Mouse (Mus musculus): Measurements from ENCODE around the gene Bpifb1. TPM values are rescaled to one million over a fixed set of nuclear protein-coding genes. Genes with fewer than 3 reads are reported as not detected.
"Not testable (repeated sequence)": the region's sequence is repeated elsewhere in the genome, so short reads cannot be mapped to it uniquely, and the experiment has no call there.

The Bpifb1 gene
- polyA plus RNA-seq (2015; fragmentation: Nextera tagmentation; extraction: Ambion mirVana): 0.20 and 0.35 TPM in 2 replicates

DNA sequence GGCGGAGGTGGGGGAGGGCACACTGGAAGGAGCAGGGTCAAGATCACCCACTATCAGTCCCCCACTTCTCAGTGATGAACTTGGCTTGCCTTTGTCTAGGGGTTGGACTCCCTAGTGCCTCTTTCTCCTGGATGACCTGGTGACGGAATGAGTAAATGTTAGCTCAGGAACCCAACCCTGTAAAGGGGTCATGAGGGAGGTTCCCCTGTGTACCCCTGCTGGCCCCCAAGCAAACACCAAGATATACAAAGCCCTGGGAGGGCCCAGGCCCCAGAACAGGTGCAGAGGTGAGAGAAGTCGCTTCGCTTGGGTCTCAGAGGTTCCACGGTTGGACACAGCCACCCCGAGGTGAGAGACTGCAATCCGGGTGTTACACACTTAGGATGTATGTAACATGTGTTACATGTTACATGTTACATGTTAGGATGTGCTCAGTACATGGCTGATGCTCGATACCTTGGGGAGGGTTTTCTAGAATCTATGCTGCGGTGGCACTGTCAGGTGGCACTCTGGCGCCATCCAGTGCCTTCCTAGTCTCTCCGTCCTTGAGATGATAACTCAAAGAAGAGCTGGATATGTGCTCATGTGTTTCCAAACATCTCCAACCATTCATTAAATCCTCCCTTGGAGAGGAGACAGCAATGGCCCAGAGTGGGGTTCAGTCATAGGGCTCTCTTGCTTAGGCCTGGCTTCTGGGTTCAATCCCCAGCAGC lies at the start of gene Bpifb1:
Gene Bpifb1 (plus strand): TSS at position 273 of the 713 bp plus-strand sequence.
- Histone ChIP-seq H3K4me3 (no peak within 1 kb of the TSS), H3K36me3 (no peaks in the 10 kb centered on the region), H3K27me3 (no peaks in the 10 kb centered on the region), H3K4me1 (no peaks in the 10 kb centered on the region), H3K9ac (no peak within 1 kb of the TSS), H3K27ac (no peak within 1 kb of the TSS), H3K4me2 (no peak within 1 kb of the TSS), H3K9me3 (no peaks in the 10 kb centered on the region)
- WGBS: 81% methylated on average over 11 of the region's 11 CpGs
- no peak for ATAC-seq (ENCODE audit: insufficient number of reproducible peaks, low FRiP score, low TSS enrichment, low read depth)

DNA sequence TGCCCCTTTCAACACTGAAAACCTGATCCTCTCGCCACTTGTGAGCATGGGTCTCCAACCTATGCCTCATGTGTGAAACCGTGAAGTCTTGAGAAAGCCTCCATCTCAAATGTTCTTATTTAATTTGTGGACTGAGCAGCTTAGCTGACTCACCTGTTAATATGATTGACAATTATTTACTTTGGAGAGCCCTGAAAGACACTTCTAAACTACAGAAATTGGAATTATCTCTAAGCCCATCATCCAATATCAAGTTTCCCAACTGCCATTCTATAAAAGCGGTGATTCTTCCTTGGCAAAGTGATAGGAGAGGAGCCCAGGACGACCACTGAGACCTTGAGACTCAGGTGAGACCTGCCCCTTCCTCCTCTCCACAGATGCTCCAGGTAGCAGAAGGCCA lies 48.0 kb upstream of the Bpifb1 start, which contains the start of gene Bpifa1:
Gene Bpifa1 (plus strand): TSS at position 301 of the 400 bp plus-strand sequence.
- no peaks in the 10 kb centered on the region for H3K36me3 ChIP-seq
- no peaks in the 10 kb centered on the region for H3K9me3 ChIP-seq
- no peaks in the 10 kb centered on the region for H3K27me3 ChIP-seq
- H3K4me1 ChIP-seq: no peaks in the 10 kb centered on the region
- no peak for ATAC-seq (ENCODE audit: insufficient number of reproducible peaks, low FRiP score, low TSS enrichment, low read depth)
- H3K4me2 ChIP-seq: no peak within 1 kb of the TSS
- WGBS: 82% methylated on average over 4 of the region's 4 CpGs
- no peak within 1 kb of the TSS for H3K27ac ChIP-seq
- no peak within 1 kb of the TSS for H3K9ac ChIP-seq
- H3K4me3 ChIP-seq: no peak within 1 kb of the TSS

GRCm38 (mm10) chr2:154143735-154144134 lies 46.9 kb upstream of the Bpifb1 start:
- Histone ChIP-seq H3K4me1 (no peaks in the 10 kb centered on the region), H3K36me3 (no peaks in the 10 kb centered on the region), H3K27ac (no peak overlapping the region), H3K4me3 (no peak overlapping the region), H3K9ac (no peak overlapping the region), H3K27me3 (no peaks in the 10 kb centered on the region), H3K9me3 (no peaks in the 10 kb centered on the region), H3K4me2 (no peak overlapping the region)
- no peak for ATAC-seq (ENCODE audit: insufficient number of reproducible peaks, low FRiP score, low TSS enrichment, low read depth)
- WGBS: 49% methylated on average over 3 of the region's 3 CpGs

GRCm38 (mm10) chr2:154147496-154147895 lies 43.1 kb upstream of the Bpifb1 start:
- Histone ChIP-seq H3K4me2 (no peak overlapping the region), H3K9me3 (no peaks in the 10 kb centered on the region), H3K27ac (no peak overlapping the region), H3K36me3 (no peaks in the 10 kb centered on the region), H3K4me3 (no peak overlapping the region), H3K4me1 (no peaks in the 10 kb centered on the region), H3K27me3 (no peaks in the 10 kb centered on the region), H3K9ac (no peak overlapping the region)
- 76% methylated on average over 4 of the region's 4 CpGs for WGBS
- no peak for ATAC-seq (ENCODE audit: insufficient number of reproducible peaks, low FRiP score, low TSS enrichment, low read depth)

DNA sequence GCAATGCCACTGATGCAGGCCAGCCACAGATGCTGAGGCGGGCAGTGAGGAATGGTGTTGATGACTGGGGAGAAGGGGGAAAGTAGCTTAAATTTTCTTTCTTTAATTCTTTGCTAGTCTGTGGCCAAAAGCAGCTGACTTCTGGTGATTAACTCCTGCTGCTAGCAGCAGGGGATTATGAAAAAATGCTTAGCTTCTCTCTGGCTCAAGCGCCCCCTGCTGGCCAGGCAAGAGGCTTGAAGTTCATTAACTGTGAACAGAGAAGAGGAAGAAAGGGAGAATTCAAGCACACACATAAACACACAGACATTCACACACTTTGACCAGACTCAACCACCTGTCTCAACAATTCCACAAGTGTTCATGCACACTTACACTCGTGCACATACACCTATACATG lies 32.2 kb upstream of the Bpifb1 start:
- H3K9ac ChIP-seq: no peak overlapping the region
- no peaks in the 10 kb centered on the region for H3K9me3 ChIP-seq
- ATAC-seq (ENCODE audit: insufficient number of reproducible peaks, low FRiP score, low TSS enrichment, low read depth): no peak
- no peak overlapping the region for H3K4me2 ChIP-seq
- H3K27me3 ChIP-seq: no peaks in the 10 kb centered on the region
- H3K27ac ChIP-seq: no peak overlapping the region
- H3K36me3 ChIP-seq: no peaks in the 10 kb centered on the region
- H3K4me3 ChIP-seq: no peak overlapping the region
- 31% methylated on average over 3 of the region's 3 CpGs for WGBS
- no peaks in the 10 kb centered on the region for H3K4me1 ChIP-seq

DNA sequence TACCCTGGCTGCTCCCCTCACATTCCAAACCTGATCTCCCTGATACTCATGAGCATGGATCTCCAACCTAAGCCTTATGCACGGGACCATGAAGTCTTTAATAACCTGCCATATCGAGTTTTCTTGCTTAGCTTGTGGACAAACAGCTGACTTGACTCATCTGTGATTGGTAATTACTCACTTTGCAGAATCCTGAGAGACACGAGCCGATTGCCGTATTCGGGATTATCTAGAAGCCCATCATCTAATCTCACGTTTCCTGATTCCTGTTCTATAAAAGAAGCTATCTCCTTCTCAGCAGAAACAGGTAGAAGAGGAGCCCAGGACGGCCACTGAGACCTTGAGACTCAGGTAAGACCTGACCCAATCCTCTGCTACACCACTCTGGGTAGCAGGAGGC lies 28.3 kb upstream of the Bpifb1 start, which contains the start of gene Bpifa5:
Gene Bpifa5 (plus strand): TSS at position 301 of the 400 bp plus-strand sequence.
- Histone ChIP-seq H3K4me2 (no peak within 1 kb of the TSS), H3K4me1 (no peaks in the 10 kb centered on the region), H3K4me3 (no peak within 1 kb of the TSS), H3K27ac (no peak within 1 kb of the TSS), H3K9me3 (no peaks in the 10 kb centered on the region), H3K36me3 (no peaks in the 10 kb centered on the region), H3K27me3 (no peaks in the 10 kb centered on the region), H3K9ac (no peak within 1 kb of the TSS)
- 77% methylated on average over 8 of the region's 8 CpGs for WGBS
- ATAC-seq (ENCODE audit: insufficient number of reproducible peaks, low FRiP score, low TSS enrichment, low read depth): no peak

GRCm38 (mm10) chr2:154163306-154163705 lies 27.3 kb upstream of the Bpifb1 start:
- ATAC-seq (ENCODE audit: insufficient number of reproducible peaks, low FRiP score, low TSS enrichment, low read depth): no peak

DNA sequence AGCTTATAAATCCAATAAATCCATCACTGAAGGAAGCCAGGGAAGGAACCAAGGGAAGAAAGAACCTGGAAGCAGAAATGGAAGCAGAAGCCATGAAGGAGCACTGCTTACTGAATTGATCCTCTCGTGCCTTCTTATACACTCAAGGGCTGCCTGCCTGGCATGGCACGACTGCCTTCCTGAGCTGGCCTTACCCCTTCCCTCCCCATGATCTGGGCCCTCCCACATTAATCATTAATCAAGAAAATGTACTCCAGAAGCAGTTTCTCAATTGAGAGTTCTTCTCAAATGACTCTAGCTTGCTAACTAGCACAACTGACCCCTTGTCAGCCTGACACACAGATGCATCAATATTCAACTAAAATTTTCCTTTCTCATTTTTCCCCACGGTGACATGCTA lies 21.4 kb upstream of the Bpifb1 start:
- WGBS: 72% methylated on average over 3 of the region's 3 CpGs
- H3K9me3 ChIP-seq: no peaks in the 10 kb centered on the region
- H3K4me2 ChIP-seq: no peak overlapping the region
- H3K27me3 ChIP-seq: no peaks in the 10 kb centered on the region
- ATAC-seq (ENCODE audit: insufficient number of reproducible peaks, low FRiP score, low TSS enrichment, low read depth): no peak
- no peak overlapping the region for H3K4me3 ChIP-seq
- no peak overlapping the region for H3K9ac ChIP-seq
- H3K36me3 ChIP-seq: no peaks in the 10 kb centered on the region
- H3K27ac ChIP-seq: no peak overlapping the region
- no peaks in the 10 kb centered on the region for H3K4me1 ChIP-seq

More at GRCm38 (mm10) chr2:154163306-154163705, 27.3 kb upstream of the Bpifb1 start:
- Histone ChIP-seq H3K9me3 (no peaks in the 10 kb centered on the region), H3K4me2 (no peak overlapping the region), H3K4me1 (no peaks in the 10 kb centered on the region), H3K27ac (no peak overlapping the region), H3K4me3 (no peak overlapping the region), H3K36me3 (no peaks in the 10 kb centered on the region), H3K9ac (no peak overlapping the region), H3K27me3 (no peaks in the 10 kb centered on the region)
- 87% methylated on average over 5 of the region's 5 CpGs for WGBS

DNA sequence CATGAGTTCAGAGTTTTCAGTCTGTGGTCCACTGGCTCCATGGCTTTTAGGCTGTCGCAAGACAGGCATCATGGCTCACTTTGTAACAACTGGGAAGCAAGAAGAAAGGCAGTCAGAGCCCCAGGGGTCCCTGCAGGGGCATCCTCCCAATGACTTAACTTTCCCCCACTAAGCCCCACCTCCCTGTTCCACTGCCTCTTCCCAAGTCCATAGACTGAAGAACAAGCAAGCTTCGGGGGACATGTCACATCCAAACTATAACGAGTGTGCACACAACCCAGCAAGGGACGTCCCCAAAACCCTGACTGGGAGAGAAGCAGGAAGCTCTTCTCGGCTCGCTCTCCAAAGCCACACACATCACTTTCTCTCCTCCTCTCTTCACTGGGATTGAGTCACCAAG lies 19.0 kb upstream of the Bpifb1 start:
- ATAC-seq (ENCODE audit: insufficient number of reproducible peaks, low FRiP score, low TSS enrichment, low read depth): no peak
- Histone ChIP-seq H3K36me3 (no peaks in the 10 kb centered on the region), H3K4me1 (no peaks in the 10 kb centered on the region), H3K27ac (no peak overlapping the region), H3K4me3 (no peak overlapping the region), H3K4me2 (no peak overlapping the region), H3K27me3 (no peaks in the 10 kb centered on the region), H3K9ac (no peak overlapping the region), H3K9me3 (no peaks in the 10 kb centered on the region)
- WGBS: 66% methylated on average over 6 of the region's 6 CpGs

- H3K9me3 ChIP-seq: no peaks in the 10 kb centered on the region
- 43% methylated on average over 1 of the region's 1 CpGs for WGBS
- H3K27me3 ChIP-seq: no peaks in the 10 kb centered on the region
- no peaks in the 10 kb centered on the region for H3K36me3 ChIP-seq
- H3K27ac ChIP-seq: no peak overlapping the region
- no peak for ATAC-seq (ENCODE audit: insufficient number of reproducible peaks, low FRiP score, low TSS enrichment, low read depth)
- no peak overlapping the region for H3K4me3 ChIP-seq
- no peak overlapping the region for H3K4me2 ChIP-seq
- H3K9ac ChIP-seq: no peak overlapping the region
- no peaks in the 10 kb centered on the region for H3K4me1 ChIP-seq
Observed at GRCm38 (mm10) chr2:154173313-154173712, 17.3 kb upstream of the Bpifb1 start.

GRCm38 (mm10) chr2:154181900-154182299 lies 8.7 kb upstream of the Bpifb1 start:
- not testable (repeated sequence) for ATAC-seq (ENCODE audit: insufficient number of reproducible peaks, low FRiP score, low TSS enrichment, low read depth); H3K27me3 ChIP-seq; H3K36me3 ChIP-seq; H3K4me3 ChIP-seq; H3K4me2 ChIP-seq; H3K4me1 ChIP-seq; H3K9me3 ChIP-seq; H3K9ac ChIP-seq; H3K27ac ChIP-seq
- 76% methylated on average over 7 of the region's 7 CpGs for WGBS

- not testable (repeated sequence) for H3K27ac ChIP-seq; H3K36me3 ChIP-seq; H3K9me3 ChIP-seq; ATAC-seq (ENCODE audit: insufficient number of reproducible peaks, low FRiP score, low TSS enrichment, low read depth); H3K4me3 ChIP-seq; H3K9ac ChIP-seq; H3K4me1 ChIP-seq; H3K27me3 ChIP-seq; H3K4me2 ChIP-seq
- 70% methylated on average over 4 of the region's 4 CpGs for WGBS
Observed at GRCm38 (mm10) chr2:154183061-154183460, 7.6 kb upstream of the Bpifb1 start.

All from limb, embryonic 15.5 days (tissue).